1 mouse cellular context compared by ENCODE assay signal in the genomic region with DNA sequence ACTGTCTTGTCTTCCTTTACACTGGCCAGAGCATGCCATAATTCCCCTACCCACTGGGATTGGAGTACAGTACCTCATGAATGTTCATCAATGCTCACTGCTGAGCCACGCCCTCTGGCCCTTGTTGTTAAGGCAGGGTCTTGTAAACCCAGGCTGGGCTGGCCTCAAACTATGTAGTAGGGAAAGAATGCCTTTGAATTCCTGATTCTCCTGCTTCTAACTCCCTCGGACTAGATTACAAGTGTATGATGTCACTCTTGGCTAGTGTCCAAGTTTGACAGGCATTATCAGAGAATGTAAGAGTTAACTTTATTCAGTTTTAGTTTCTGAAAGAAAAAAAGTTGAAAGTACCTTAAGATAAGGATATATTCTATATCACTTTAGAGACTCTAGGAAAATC.
TF ChIP-seq lines count a peak whose summit lies in the region.

No protein-coding gene starts in this region.

TF ChIP-seq in MEL, 35 proteins besides CTCF, POLR2A, EP300 and RAD21:
- no peak for TF ChIP-seq MYC (IDR thresholded peaks at IDR 0.05; ENCODE audit: low read depth, low read length)
- no peak for TF ChIP-seq USF1 (IDR thresholded peaks at IDR 0.05; ENCODE audit: low read depth, low read length)
- TF ChIP-seq KAT2A (conservative IDR thresholded peaks at IDR 0.05; ENCODE audit: low read depth, low read length): no peak
- TF ChIP-seq ZKSCAN1 (IDR thresholded peaks at IDR 0.05; ENCODE audit: low read depth, low read length): no peak
- peak; percentile 45; the same call in 1 of the 2 replicates for TF ChIP-seq ETS1 (IDR thresholded peaks at IDR 0.05; ENCODE audit: low read depth, low read length)
- TF ChIP-seq GATA1 (IDR thresholded peaks at IDR 0.05; ENCODE audit: low read depth, low read length): peak; percentile 21; the same call in 1 of the 2 replicates
